Mouse (Mus musculus): ENCODE measurements around the gene Zfr2. TPM values are rescaled to one million over a fixed set of nuclear protein-coding genes. Genes with fewer than 3 reads are reported as not detected.
A peak's percentile ranks its signal among the peaks of the same experiment; 100 is the strongest.
"Not testable (repeated sequence)": the region's sequence is repeated elsewhere in the genome, so short reads cannot be mapped to it uniquely, and the experiment has no call there.

The Zfr2 gene
- polyA plus RNA-seq, 1 experiment from 2014 or later: 0.26 TPM

- Histone ChIP-seq H3K4me3 (ENCODE audit: inconsistent target) (no peak overlapping the region), H3K27ac (no peak overlapping the region)
- 51% methylated on average over 5 of the region's 5 CpGs for WGBS (ENCODE audit: missing documents)
These were observed 11.4 kb upstream of the Zfr2 start for GRCm38 (mm10) chr10:81221402-81222015.

GRCm38 (mm10) chr10:81223731-81224130, 9.2 kb upstream of the Zfr2 start:
- H3K4me3 ChIP-seq (ENCODE audit: inconsistent target); H3K36me3 ChIP-seq (ENCODE audit: inconsistent target); H3K79me2 ChIP-seq (ENCODE audit: inconsistent target); H3K27ac ChIP-seq: not testable (repeated sequence)
- WGBS (ENCODE audit: missing documents): 81% methylated on average over 2 of the region's 2 CpGs

More at GRCm38 (mm10) chr10:81221402-81222015, 11.4 kb upstream of the Zfr2 start:
- Histone ChIP-seq H3K79me2 (ENCODE audit: inconsistent target) (no peaks in the 10 kb centered on the region), H3K36me3 (ENCODE audit: inconsistent target) (no peaks in the 10 kb centered on the region)

GRCm38 (mm10) chr10:81229735-81230437, 3.1 kb upstream of the Zfr2 start:
- 15% methylated on average over 18 of the region's 20 CpGs for WGBS (ENCODE audit: missing documents)
- H3K79me2 ChIP-seq (ENCODE audit: inconsistent target): no peaks in the 10 kb centered on the region
- no peak overlapping the region for H3K4me3 ChIP-seq (ENCODE audit: inconsistent target)
- no peak overlapping the region for H3K27ac ChIP-seq
- H3K36me3 ChIP-seq (ENCODE audit: inconsistent target): no peaks in the 10 kb centered on the region

GRCm38 (mm10) chr10:81230438-81231332, 2.3 kb upstream of the Zfr2 start, which contains the start of gene Atcay:
Gene Atcay, minus strand, starts transcription at chr10:81230833.
- no peak within 1 kb of the TSS for H3K27ac ChIP-seq
- WGBS (ENCODE audit: missing documents): 16% methylated on average over 26 of the region's 27 CpGs
- no peak within 1 kb of the TSS for H3K4me3 ChIP-seq (ENCODE audit: inconsistent target)
- H3K36me3 ChIP-seq (ENCODE audit: inconsistent target): no peaks in the 10 kb centered on the region
- no peaks in the 10 kb centered on the region for H3K79me2 ChIP-seq (ENCODE audit: inconsistent target)

GRCm38 (mm10) chr10:81231436-81231835, 1.5 kb upstream of the Zfr2 start:
- Histone ChIP-seq H3K36me3 (ENCODE audit: inconsistent target) (no peaks in the 10 kb centered on the region), H3K27ac (no peak overlapping the region), H3K4me3 (ENCODE audit: inconsistent target) (no peak overlapping the region), H3K79me2 (ENCODE audit: inconsistent target) (no peaks in the 10 kb centered on the region)
- 72% methylated on average over 7 of the region's 7 CpGs for WGBS (ENCODE audit: missing documents)

- H3K4me3 ChIP-seq (ENCODE audit: inconsistent target): peak overlapping the region; percentile 41
- H3K79me2 ChIP-seq (ENCODE audit: inconsistent target): no peaks in the 10 kb centered on the region
- H3K27ac ChIP-seq: no peak overlapping the region
- no peaks in the 10 kb centered on the region for H3K36me3 ChIP-seq (ENCODE audit: inconsistent target)
- 4% methylated on average over 14 of the region's 28 CpGs for WGBS (ENCODE audit: missing documents)
These were observed 251 bp downstream of the Zfr2 start for GRCm38 (mm10) chr10:81233226-81233585.

- 84% methylated on average over 4 of the region's 6 CpGs for WGBS (ENCODE audit: missing documents)
- Histone ChIP-seq H3K27ac (no peak overlapping the region), H3K4me3 (ENCODE audit: inconsistent target) (no peak overlapping the region)
These were observed 1.3 kb downstream of the Zfr2 start for GRCm38 (mm10) chr10:81234206-81234605.

GRCm38 (mm10) chr10:81236471-81237268, 3.7 kb downstream of the Zfr2 start:
- H3K36me3 ChIP-seq (ENCODE audit: inconsistent target): no peaks in the 10 kb centered on the region
- no peak overlapping the region for H3K27ac ChIP-seq
- no peak overlapping the region for H3K4me3 ChIP-seq (ENCODE audit: inconsistent target)
- no peaks in the 10 kb centered on the region for H3K79me2 ChIP-seq (ENCODE audit: inconsistent target)
- 88% methylated on average over 12 of the region's 12 CpGs for WGBS (ENCODE audit: missing documents)

More at GRCm38 (mm10) chr10:81234206-81234605, 1.3 kb downstream of the Zfr2 start:
- Histone ChIP-seq H3K36me3 (ENCODE audit: inconsistent target) (no peaks in the 10 kb centered on the region), H3K79me2 (ENCODE audit: inconsistent target) (no peaks in the 10 kb centered on the region)

- H3K36me3 ChIP-seq (ENCODE audit: inconsistent target): no peaks in the 10 kb centered on the region
- 100% methylated on average over 2 of the region's 2 CpGs for WGBS (ENCODE audit: missing documents)
- no peaks in the 10 kb centered on the region for H3K79me2 ChIP-seq (ENCODE audit: inconsistent target)
- H3K4me3 ChIP-seq (ENCODE audit: inconsistent target): no peak overlapping the region
- H3K27ac ChIP-seq: no peak overlapping the region
These were observed 5.7 kb downstream of the Zfr2 start for GRCm38 (mm10) chr10:81238618-81239017.

- 35% methylated on average over 13 of the region's 13 CpGs for WGBS (ENCODE audit: missing documents)
- Histone ChIP-seq H3K27ac (no peak overlapping the region), H3K36me3 (ENCODE audit: inconsistent target) (no peaks in the 10 kb centered on the region)
These were observed 7.9 kb downstream of the Zfr2 start for GRCm38 (mm10) chr10:81240876-81241275.

GRCm38 (mm10) chr10:81242021-81242420, 9.1 kb downstream of the Zfr2 start:
- no peaks in the 10 kb centered on the region for H3K79me2 ChIP-seq (ENCODE audit: inconsistent target)
- no peak overlapping the region for H3K27ac ChIP-seq
- WGBS (ENCODE audit: missing documents): 89% methylated on average over 16 of the region's 16 CpGs
- no peaks in the 10 kb centered on the region for H3K36me3 ChIP-seq (ENCODE audit: inconsistent target)
- no peak overlapping the region for H3K4me3 ChIP-seq (ENCODE audit: inconsistent target)

More at GRCm38 (mm10) chr10:81240876-81241275, 7.9 kb downstream of the Zfr2 start:
- Histone ChIP-seq H3K4me3 (ENCODE audit: inconsistent target) (no peak overlapping the region), H3K79me2 (ENCODE audit: inconsistent target) (no peaks in the 10 kb centered on the region)

GRCm38 (mm10) chr10:81244146-81244545, 11.2 kb downstream of the Zfr2 start:
- Histone ChIP-seq H3K79me2 (ENCODE audit: inconsistent target) (no peaks in the 10 kb centered on the region), H3K4me3 (ENCODE audit: inconsistent target) (no peak overlapping the region), H3K27ac (no peak overlapping the region), H3K36me3 (ENCODE audit: inconsistent target) (no peaks in the 10 kb centered on the region)
- WGBS (ENCODE audit: missing documents): 90% methylated on average over 4 of the region's 4 CpGs

GRCm38 (mm10) chr10:81244595-81244994, 11.6 kb downstream of the Zfr2 start:
- Histone ChIP-seq H3K27ac (no peak overlapping the region), H3K4me3 (ENCODE audit: inconsistent target) (no peak overlapping the region), H3K79me2 (ENCODE audit: inconsistent target) (no peaks in the 10 kb centered on the region), H3K36me3 (ENCODE audit: inconsistent target) (no peaks in the 10 kb centered on the region)
- WGBS (ENCODE audit: missing documents): 8% methylated on average over 17 of the region's 17 CpGs

- no peaks in the 10 kb centered on the region for H3K36me3 ChIP-seq (ENCODE audit: inconsistent target)
- H3K27ac ChIP-seq: no peak overlapping the region
- 94% methylated on average over 6 of the region's 6 CpGs for WGBS (ENCODE audit: missing documents)
- H3K79me2 ChIP-seq (ENCODE audit: inconsistent target): no peaks in the 10 kb centered on the region
- no peak overlapping the region for H3K4me3 ChIP-seq (ENCODE audit: inconsistent target)
These were observed 12.2 kb downstream of the Zfr2 start for GRCm38 (mm10) chr10:81245166-81245565.

All from macrophage (primary cell).